Mouse (Mus musculus) liver, embryonic 12.5 days (tissue): ENCODE measurements around the gene Arl11. TPM values are rescaled to one million over a fixed set of nuclear protein-coding genes. Genes with fewer than 3 reads are reported as not detected.
"Not testable (repeated sequence)": the region's sequence is repeated elsewhere in the genome, so short reads cannot be mapped to it uniquely, and the experiment has no call there.

ENCODE experiments used
- ATAC-seq: fragments of 200-750 bp; cut with Nextera tagmentation; 2 replicates; pipeline ENCODE4 v1.8.0; 2017; ENCODE audit warnings: moderate number of reproducible peaks, mild to moderate bottlenecking, moderate library complexity
- H3K27ac ChIP-seq: fragments of 300-500 bp; sonication (generic); 2 replicates; pipeline ENCODE4 v1.5.1; 2016; ENCODE audit warnings: mild to moderate bottlenecking
- H3K27me3 ChIP-seq: fragments of 300-500 bp; sonication (generic); replicated peaks from 2 replicates; pipeline ENCODE4 v1.6.1; 2016; ENCODE audit warnings: mild to moderate bottlenecking, moderate library complexity
- H3K36me3 ChIP-seq: fragments of 300-500 bp; sonication (generic); 2 replicates; pipeline ENCODE4 v1.6.1; 2016; ENCODE audit warnings: mild to moderate bottlenecking, moderate library complexity
- H3K4me1 ChIP-seq: fragments of 300-500 bp; sonication (generic); 2 replicates; pipeline ENCODE4 v1.6.1; 2016
- H3K4me2 ChIP-seq: fragments of 300-500 bp; sonication (generic); 2 replicates; pipeline ENCODE4 v1.6.1; 2016; ENCODE audit warnings: mild to moderate bottlenecking, moderate library complexity
- H3K4me3 ChIP-seq: fragments of 300-500 bp; sonication (generic); 2 replicates; pipeline ENCODE4 v1.5.1; 2016; ENCODE audit warnings: mild to moderate bottlenecking, moderate library complexity
- H3K9ac ChIP-seq: fragments of 300-500 bp; sonication (generic); 2 replicates; pipeline ENCODE4 v1.6.1; 2016; ENCODE audit warnings: mild to moderate bottlenecking, moderate library complexity
- H3K9me3 ChIP-seq: fragments of 300-500 bp; sonication (generic); replicated peaks from 2 replicates; pipeline ENCODE4 v1.6.1; 2016; ENCODE audit warnings: mild to moderate bottlenecking, moderate library complexity
- WGBS: fragments of 180-500 bp; shearing (Covaris S2); methylation state at CpG from one replicate; pipeline ENCODE4 v1.1.7; 2016; ENCODE audit not compliant: insufficient replicate concordance; 5-methylcytosine and 5-hydroxymethylcytosine counted together
- polyA plus RNA-seq: library from polyadenylated mRNA; unstranded; fragments of >200 nt; fragmentation: Nextera tagmentation; extraction: Ambion mirVana; gene quantifications from 2 replicates; pipeline ENCODE4 v1.2.1, GENCODE M21; 2016

Arl11 gene
- polyA plus RNA-seq, 1 experiment from 2014 or later = 1.1 TPM

GRCm38 (mm10) chr14:61302428-61302827 is 7.1 kb upstream of the Arl11 start:
- WGBS = 59% methylated on average over 2 of the region's 2 CpGs
- Histone ChIP-seq H3K36me3 (no peaks in the 10 kb centered on the region), H3K9ac (no peak overlapping the region), H3K4me3 (no peak overlapping the region), H3K4me2 (no peak overlapping the region), H3K4me1 (no peaks in the 10 kb centered on the region), H3K27me3 (no peaks in the 10 kb centered on the region), H3K27ac (no peak overlapping the region), H3K9me3 (no peaks in the 10 kb centered on the region)
- ATAC-seq = no peak

DNA sequence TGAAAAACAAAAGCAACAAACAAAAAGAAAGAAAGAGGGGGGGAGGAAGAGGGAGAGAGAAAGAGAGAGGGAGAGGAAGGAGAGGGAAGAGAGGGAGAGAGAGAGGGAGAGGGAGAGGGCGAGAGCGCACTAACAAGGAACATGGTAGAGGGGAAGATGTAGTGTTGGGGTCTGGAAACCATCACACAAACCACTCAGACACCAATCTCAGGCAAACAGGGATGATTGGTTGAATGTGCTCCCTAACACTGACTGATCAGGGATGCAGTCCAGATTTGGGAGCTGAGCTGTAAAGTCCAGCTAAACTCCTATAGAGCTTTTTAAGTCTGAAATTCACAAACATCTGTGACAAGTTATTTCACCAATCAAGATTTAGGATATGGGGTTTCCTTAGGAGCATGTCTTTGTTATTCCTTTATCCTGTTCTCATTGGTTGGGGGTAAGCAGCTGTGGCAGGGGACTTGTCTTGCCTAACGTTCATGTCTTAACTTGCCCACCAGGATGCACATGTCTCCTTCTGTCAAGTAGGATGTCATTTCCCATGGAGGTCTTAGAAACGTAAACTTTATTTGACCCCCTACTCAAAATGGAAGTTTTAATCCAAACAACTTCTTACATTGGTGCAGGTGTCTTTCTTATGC is 5.5 kb upstream of the Arl11 start:
- 70% methylated on average over 4 of the region's 4 CpGs for WGBS
- Histone ChIP-seq H3K36me3 (no peaks in the 10 kb centered on the region), H3K9ac (no peak overlapping the region), H3K4me2 (no peak overlapping the region), H3K27me3 (no peaks in the 10 kb centered on the region), H3K9me3 (no peaks in the 10 kb centered on the region), H3K27ac (no peak overlapping the region), H3K4me1 (0 out of 2 replicates have a peak, but pooled peaks cover under 1% of the 10 kb centered on the region), H3K4me3 (no peak overlapping the region)
- ATAC-seq = no peak

DNA sequence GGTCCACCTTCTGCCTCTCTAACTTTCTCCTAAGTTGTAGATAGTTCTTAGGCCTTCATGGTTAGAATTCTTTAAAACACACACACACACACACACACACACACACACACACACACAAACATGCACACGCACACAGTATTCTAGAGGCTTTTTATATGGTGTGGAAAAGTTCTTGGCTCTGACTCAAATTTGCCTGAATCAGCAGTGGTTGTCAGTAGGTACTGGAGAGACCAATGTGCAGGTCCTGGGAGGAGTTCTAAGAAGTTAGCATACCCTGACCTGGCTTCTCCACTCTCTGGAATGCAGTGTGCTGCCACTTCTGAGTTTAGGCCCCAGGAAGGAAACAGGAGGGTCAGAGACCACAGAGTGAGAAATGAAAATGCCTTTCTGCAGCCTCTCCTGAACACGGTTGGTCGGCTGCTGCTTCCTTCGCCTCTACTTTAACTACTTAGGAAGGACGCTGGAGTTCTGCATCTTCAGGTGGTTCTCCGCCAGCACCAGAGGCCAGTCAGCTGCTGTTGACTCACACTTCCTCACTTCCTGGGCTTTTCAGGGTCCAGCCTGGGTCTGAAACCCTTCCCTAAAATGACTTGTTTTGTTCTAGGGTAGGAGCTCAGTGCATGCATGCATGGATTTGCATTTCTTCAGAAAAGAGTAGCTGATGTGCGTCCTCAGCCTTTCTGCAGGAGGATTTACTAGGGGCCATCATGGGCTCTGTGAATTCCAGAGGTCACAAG is 651 bp downstream of the Arl11 start:
- Histone ChIP-seq H3K4me1 (peaks cover 22% of the 10 kb centered on the region; the same call in 1 of the 2 replicates), H3K36me3 (no peaks in the 10 kb centered on the region), H3K27ac (no peak overlapping the region; the same call in 1 of the 2 replicates), H3K9me3 (no peaks in the 10 kb centered on the region), H3K4me2 (peak overlapping the region; percentile 27), H3K4me3 (no peak overlapping the region), H3K27me3 (no peaks in the 10 kb centered on the region), H3K9ac (no peak overlapping the region)
- no peak for ATAC-seq
- WGBS = 42% methylated on average over 7 of the region's 7 CpGs

- Histone ChIP-seq H3K4me1 (peaks cover 22% of the 10 kb centered on the region; the same call in 1 of the 2 replicates), H3K9me3 (no peaks in the 10 kb centered on the region), H3K27ac (no peak overlapping the region), H3K36me3 (no peaks in the 10 kb centered on the region), H3K27me3 (no peaks in the 10 kb centered on the region), H3K4me2 (peak overlapping the region; percentile 27), H3K9ac (no peak overlapping the region), H3K4me3 (no peak overlapping the region)
- no peak for ATAC-seq
- 52% methylated on average over 12 of the region's 12 CpGs for WGBS
These were observed 1.4 kb downstream of the Arl11 start for GRCm38 (mm10) chr14:61310963-61311362.

DNA sequence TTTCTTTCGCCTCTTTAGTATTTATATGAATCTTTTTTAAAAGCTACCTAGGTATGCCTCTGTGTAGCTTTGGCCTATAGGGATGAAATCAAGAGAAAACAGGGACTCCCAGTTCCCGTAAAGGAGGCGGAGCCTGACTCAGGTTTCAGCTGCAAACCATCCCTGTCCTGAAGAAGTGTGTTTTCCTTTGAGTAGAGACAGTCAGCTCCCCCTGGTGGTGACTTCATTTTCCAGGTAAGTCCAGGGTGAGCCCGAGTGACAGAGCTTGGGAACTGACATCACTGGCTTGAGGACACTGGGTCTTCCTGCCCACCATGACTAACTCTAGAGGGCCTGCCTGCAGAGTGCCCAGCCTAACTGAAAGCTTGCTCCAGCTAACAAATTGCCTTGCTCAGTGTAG is 7.3 kb downstream of the Arl11 start:
- no peak overlapping the region for H3K4me3 ChIP-seq
- no peak overlapping the region for H3K4me2 ChIP-seq
- WGBS = 35% methylated on average over 4 of the region's 4 CpGs
- H3K27ac ChIP-seq = no peak overlapping the region
- no peaks in the 10 kb centered on the region for H3K4me1 ChIP-seq
- H3K27me3 ChIP-seq = no peaks in the 10 kb centered on the region
- no peaks in the 10 kb centered on the region for H3K9me3 ChIP-seq
- no peak for ATAC-seq
- H3K36me3 ChIP-seq = no peaks in the 10 kb centered on the region
- no peak overlapping the region for H3K9ac ChIP-seq

- 40% methylated on average over 1 of the region's 1 CpGs for WGBS
- Histone ChIP-seq H3K4me3 (no peak overlapping the region), H3K4me2 (no peak overlapping the region), H3K27me3 (no peaks in the 10 kb centered on the region), H3K36me3 (no peaks in the 10 kb centered on the region), H3K4me1 (no peaks in the 10 kb centered on the region), H3K9me3 (no peaks in the 10 kb centered on the region), H3K9ac (no peak overlapping the region), H3K27ac (no peak overlapping the region)
- ATAC-seq = no peak
These were observed 11.2 kb downstream of the Arl11 start for GRCm38 (mm10) chr14:61320765-61321164.

DNA sequence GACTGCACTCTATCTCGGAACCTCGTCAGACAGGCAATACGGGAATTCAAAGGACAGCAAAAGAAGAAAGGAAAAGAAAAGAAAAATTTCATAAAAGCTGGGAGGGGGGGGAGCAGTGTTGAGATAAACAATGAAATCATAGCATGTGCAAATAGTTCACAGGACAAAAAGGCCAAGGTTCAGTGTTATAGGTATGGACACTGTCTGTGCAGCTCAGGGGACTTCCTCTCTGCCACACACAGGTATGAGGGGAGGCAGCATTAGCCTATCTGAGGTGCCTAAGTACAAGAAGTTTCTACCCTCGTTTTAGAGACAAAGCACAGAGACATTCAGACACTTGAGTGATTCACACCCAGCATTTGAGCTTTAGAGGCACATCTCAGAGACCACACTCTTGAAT is 11.6 kb downstream of the Arl11 start:
- Histone ChIP-seq H3K36me3 (no peaks in the 10 kb centered on the region), H3K4me2 (no peak overlapping the region), H3K4me1 (no peaks in the 10 kb centered on the region), H3K4me3 (no peak overlapping the region), H3K9ac (no peak overlapping the region), H3K27me3 (no peaks in the 10 kb centered on the region), H3K27ac (no peak overlapping the region), H3K9me3 (no peaks in the 10 kb centered on the region)
- 70% methylated on average over 4 of the region's 4 CpGs for WGBS
- no peak for ATAC-seq

- ATAC-seq = no peak
- Histone ChIP-seq H3K4me1 (peaks cover 7% of the 10 kb centered on the region), H3K9me3 (no peaks in the 10 kb centered on the region), H3K4me3 (no peak overlapping the region), H3K4me2 (no peak overlapping the region), H3K27me3 (no peaks in the 10 kb centered on the region), H3K9ac (no peak overlapping the region), H3K36me3 (no peaks in the 10 kb centered on the region), H3K27ac (no peak overlapping the region)
- 66% methylated on average over 1 of the region's 1 CpGs for WGBS
These were observed 13.2 kb downstream of the Arl11 start for GRCm38 (mm10) chr14:61322740-61323139.

- Histone ChIP-seq H3K4me2 (peak overlapping the region; percentile 55), H3K4me1 (peaks cover 11% of the 10 kb centered on the region)
- 27% methylated on average over 6 of the region's 6 CpGs for WGBS
- not testable (repeated sequence) for H3K9me3 ChIP-seq, H3K27ac ChIP-seq, H3K4me3 ChIP-seq, H3K36me3 ChIP-seq, H3K27me3 ChIP-seq, ATAC-seq, H3K9ac ChIP-seq
These were observed 17.5 kb downstream of the Arl11 start for GRCm38 (mm10) chr14:61327007-61327406.

- Histone ChIP-seq H3K4me3 (peak overlapping the region; percentile 17; the same call in 1 of the 2 replicates), H3K27me3 (no peaks in the 10 kb centered on the region), H3K9ac (peak overlapping the region; percentile 27; the same call in 1 of the 2 replicates), H3K36me3 (no peaks in the 10 kb centered on the region), H3K4me2 (peak overlapping the region; percentile 55), H3K9me3 (no peaks in the 10 kb centered on the region), H3K4me1 (peaks cover 11% of the 10 kb centered on the region), H3K27ac (no peak overlapping the region)
- ATAC-seq = peak; percentile 50; the same call in 1 of the 2 replicates
- 39% methylated on average over 19 of the region's 19 CpGs for WGBS
These were observed 18.3 kb downstream of the Arl11 start for GRCm38 (mm10) chr14:61327618-61328450.

- H3K27ac ChIP-seq = no peak overlapping the region
- H3K4me3 ChIP-seq = no peak overlapping the region
- no peaks in the 10 kb centered on the region for H3K36me3 ChIP-seq
- H3K9ac ChIP-seq = no peak overlapping the region
- H3K27me3 ChIP-seq = no peaks in the 10 kb centered on the region
- H3K4me1 ChIP-seq = peaks cover 11% of the 10 kb centered on the region
- no peak overlapping the region for H3K4me2 ChIP-seq
- 79% methylated on average over 11 of the region's 11 CpGs for WGBS
- no peaks in the 10 kb centered on the region for H3K9me3 ChIP-seq
- no peak for ATAC-seq
These were observed 21.0 kb downstream of the Arl11 start for GRCm38 (mm10) chr14:61330591-61330990.
